Mouse (Mus musculus) liver, postnatal 0 days (tissue): ENCODE measurements around the gene Flna. TPM values are rescaled to one million over a fixed set of nuclear protein-coding genes. Genes with fewer than 3 reads are reported as not detected.
A peak's percentile ranks its signal among the peaks of the same experiment; 100 is the strongest.

ENCODE experiments used
- ATAC-seq: fragments of 200-750 bp; cut with Nextera tagmentation; 2 replicates; pipeline ENCODE4 v1.8.0; 2017; ENCODE audit warnings: mild to moderate bottlenecking, moderate library complexity
- DNase-seq: peaks from one replicate; pipeline ENCODE4 v3.0.0-alpha.2; 2016
- H3K27ac ChIP-seq: fragments of 300-500 bp; sonication (generic); 2 replicates; pipeline ENCODE4 v1.5.1; 2014; ENCODE audit warnings: antibody characterized with exemption, moderate library complexity, mild to moderate bottlenecking, low read depth
- H3K27me3 ChIP-seq: fragments of 300-500 bp; sonication (generic); 2 replicates; pipeline ENCODE4 v1.6.1; 2014; ENCODE audit warnings: low read length, control low read depth, mixed read lengths; ENCODE audit not compliant: insufficient read depth
- H3K36me3 ChIP-seq: fragments of 300-500 bp; sonication (generic); replicated peaks from 2 replicates; pipeline ENCODE4 v1.6.1; 2014; ENCODE audit warnings: mild to moderate bottlenecking, control low read depth, low read length, moderate library complexity, mixed read lengths; ENCODE audit not compliant: insufficient read depth
- H3K4me1 ChIP-seq: fragments of 300-500 bp; sonication (generic); 2 replicates; pipeline ENCODE4 v1.6.1; 2014; ENCODE audit warnings: antibody characterized with exemption, mild to moderate bottlenecking, control low read depth; ENCODE audit not compliant: insufficient read depth
- H3K4me2 ChIP-seq: fragments of 300-500 bp; sonication (generic); 2 replicates; pipeline ENCODE4 v1.6.1; 2014; ENCODE audit warnings: low read depth, mild to moderate bottlenecking, low read length, moderate library complexity, mixed read lengths
- H3K4me3 ChIP-seq: fragments of 300-500 bp; sonication (generic); 2 replicates; pipeline ENCODE4 v1.5.1; 2014; ENCODE audit warnings: low read depth, low read length
- H3K9ac ChIP-seq: fragments of 300-500 bp; sonication (generic); replicated peaks from 2 replicates; pipeline ENCODE4 v1.6.1; 2014; ENCODE audit warnings: mild to moderate bottlenecking, moderate library complexity
- H3K9me3 ChIP-seq: fragments of 300-500 bp; sonication (generic); 2 replicates; pipeline ENCODE4 v1.6.1; 2016; ENCODE audit warnings: mild to moderate bottlenecking, control low read depth, low read length, mixed read lengths
- CTCF ChIP-seq: sonication (generic); IDR thresholded peaks from 2 replicates; pipeline ENCODE4 v1.5.1; 2016; ENCODE audit warnings: antibody characterized with exemption, low read depth
- EP300 ChIP-seq: IDR thresholded peaks from 2 replicates; pipeline ENCODE4 v1.6.1; 2016; ENCODE audit warnings: antibody characterized with exemption, low read depth, mild to moderate bottlenecking
- WGBS: fragments of 180-500 bp; shearing (Covaris S2); extraction: QIAGEN DNeasy Blood & Tissue Kit; methylation state at CpG from one replicate; pipeline ENCODE4 v1.1.7; 2014; ENCODE audit not compliant: insufficient replicate concordance; 5-methylcytosine and 5-hydroxymethylcytosine counted together
- polyA plus RNA-seq: library from polyadenylated mRNA; unstranded; fragments of >200 nt; fragmentation: Nextera tagmentation; extraction: Ambion mirVana; gene quantifications from 2 replicates; pipeline ENCODE4 v1.2.1, GENCODE M21; 2015

Flna gene
- polyA plus RNA-seq, 1 experiment from 2014 or later: 34.1 TPM

DNA sequence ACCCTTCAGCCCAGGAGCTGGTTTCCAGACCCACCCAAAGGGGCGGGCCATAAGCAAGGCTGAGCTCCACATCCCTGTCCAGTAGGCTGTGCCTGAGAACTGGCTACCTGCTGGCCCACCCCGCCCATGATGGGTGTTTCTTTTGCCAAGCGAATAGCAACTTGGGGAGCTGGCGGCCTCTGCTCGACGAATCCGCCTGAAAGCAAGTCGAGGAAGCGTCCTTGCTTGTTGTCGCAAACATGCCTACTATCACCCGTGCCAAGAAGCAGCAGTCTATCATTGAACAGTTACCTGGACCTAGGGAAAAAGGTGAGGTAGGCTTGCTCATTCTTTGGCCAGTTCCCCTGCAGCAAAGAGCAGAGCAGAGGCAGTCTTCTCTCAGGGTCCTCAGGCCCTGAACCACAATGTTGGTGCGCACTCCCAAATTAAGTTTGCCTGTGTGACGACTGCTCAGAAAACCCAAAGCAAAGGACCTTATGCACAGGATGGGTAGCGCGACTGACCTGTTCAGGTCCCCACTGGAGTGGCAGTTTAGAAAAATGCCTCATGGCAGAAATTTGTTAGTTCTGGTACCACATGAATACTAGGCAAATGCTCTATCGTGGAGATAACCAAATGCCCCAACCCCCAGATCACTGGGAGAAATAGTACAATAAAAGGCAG lies 32.2 kb upstream of the Flna start, which contains the start of the genes Taz and Dnase1l1:
Gene Taz, plus strand, starts transcription at position 181 of the 663 bp plus-strand sequence.
Gene Dnase1l1, minus strand, starts transcription at position 606 of the 663 bp plus-strand sequence.
- TF ChIP-seq CTCF (0 out of 2 replicates have a peak, but pooled peaks have one; percentile 13), EP300 (no peak)
- H3K9ac ChIP-seq: peak within 1 kb of the TSS; percentile 66

DNA sequence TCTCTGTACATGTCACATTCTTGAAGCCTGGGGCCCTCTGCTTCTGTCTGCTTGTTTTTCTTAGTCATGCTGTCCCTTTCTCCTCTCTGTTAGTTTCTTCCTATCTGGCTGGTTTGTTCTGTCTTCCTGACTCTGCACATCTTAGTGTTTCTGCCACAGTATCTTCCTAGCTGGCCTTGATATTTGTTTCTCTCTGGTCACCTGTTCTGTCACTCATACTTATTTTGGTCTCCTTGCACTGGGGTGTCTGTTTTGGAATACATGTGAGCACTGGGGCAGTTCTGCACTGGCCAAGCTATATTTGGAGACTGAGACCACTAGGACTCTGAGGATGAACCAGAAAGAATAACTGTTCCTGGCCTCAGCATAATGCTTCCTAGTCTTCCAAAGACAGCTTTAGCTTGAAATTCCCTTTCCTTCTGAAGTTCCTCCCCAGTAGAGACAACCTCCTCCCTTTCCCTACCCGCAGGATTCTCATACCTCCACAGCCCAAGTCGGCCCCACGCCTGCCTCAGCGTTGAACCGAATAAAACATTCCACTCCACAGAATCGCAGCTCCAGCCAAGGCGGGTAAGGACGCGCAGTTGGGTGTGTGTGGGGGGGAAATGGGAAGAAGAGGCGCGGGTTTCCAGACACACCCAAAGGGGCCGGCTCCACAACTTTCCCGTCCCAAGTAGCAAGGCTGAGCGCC lies 31.6 kb upstream of the Flna start:
- WGBS: 7% methylated on average over 14 of the region's 14 CpGs
- peak overlapping the region; percentile 66 for H3K9ac ChIP-seq
- H3K4me3 ChIP-seq: peak overlapping the region; percentile 62
- peaks cover 8% of the 10 kb centered on the region; the same call in 1 of the 2 replicates for H3K4me1 ChIP-seq
- H3K27me3 ChIP-seq: no peaks in the 10 kb centered on the region
- no peaks in the 10 kb centered on the region for H3K36me3 ChIP-seq
- no peak for DNase-seq
- peak overlapping the region; percentile 91 for H3K27ac ChIP-seq
- no peak for TF ChIP-seq EP300
- TF ChIP-seq CTCF: no peak
- no peak for ATAC-seq
- H3K4me2 ChIP-seq: peak overlapping the region; percentile 76
- no peaks in the 10 kb centered on the region for H3K9me3 ChIP-seq

More for the DNA sequence above, 32.2 kb upstream of the Flna start, which contains the start of the genes Taz and Dnase1l1:
- Histone ChIP-seq H3K27me3 (no peaks in the 10 kb centered on the region), H3K4me3 (peak within 1 kb of the TSS; percentile 62), H3K4me1 (peaks cover 8% of the 10 kb centered on the region; the same call in 1 of the 2 replicates), H3K4me2 (peak within 1 kb of the TSS; percentile 76), H3K9me3 (no peaks in the 10 kb centered on the region), H3K36me3 (no peaks in the 10 kb centered on the region), H3K27ac (peak within 1 kb of the TSS; percentile 91)
- 16% methylated on average over 16 of the region's 16 CpGs for whole genome bisulfite sequencing
- DNase-seq (peak; percentile 84), ATAC-seq (peak; percentile 87)

DNA sequence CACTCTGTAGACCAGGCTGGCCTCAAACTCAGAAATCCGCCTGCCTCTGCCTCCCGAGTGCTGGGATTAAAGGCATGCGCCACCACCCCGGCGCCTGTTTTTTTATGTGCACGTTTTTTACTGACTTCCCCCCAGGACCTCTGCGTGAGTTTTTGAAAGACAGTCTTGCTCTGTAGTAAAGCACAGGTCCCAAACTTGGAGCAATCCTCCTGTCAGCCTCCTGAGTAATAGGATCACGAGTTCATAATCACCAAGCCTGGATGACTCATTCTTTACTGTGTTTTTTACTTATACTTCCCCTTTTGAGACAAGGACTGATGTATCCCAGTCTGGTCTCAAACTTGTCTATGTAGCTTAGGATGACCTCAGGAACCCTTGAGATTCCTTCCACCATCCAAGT lies 28.3 kb upstream of the Flna start:
- ATAC-seq (no peak), DNase-seq (no peak)
- H3K4me3 ChIP-seq: no peak overlapping the region
- H3K9ac ChIP-seq: no peak overlapping the region
- TF ChIP-seq EP300: no peak
- no peak for TF ChIP-seq CTCF
- no peaks in the 10 kb centered on the region for H3K36me3 ChIP-seq
- no peak overlapping the region for H3K4me2 ChIP-seq
- no peaks in the 10 kb centered on the region for H3K9me3 ChIP-seq
- no peak overlapping the region for H3K27ac ChIP-seq
- no peaks in the 10 kb centered on the region for H3K4me1 ChIP-seq
- 62% methylated on average over 8 of the region's 8 CpGs for WGBS
- no peaks in the 10 kb centered on the region for H3K27me3 ChIP-seq

DNA sequence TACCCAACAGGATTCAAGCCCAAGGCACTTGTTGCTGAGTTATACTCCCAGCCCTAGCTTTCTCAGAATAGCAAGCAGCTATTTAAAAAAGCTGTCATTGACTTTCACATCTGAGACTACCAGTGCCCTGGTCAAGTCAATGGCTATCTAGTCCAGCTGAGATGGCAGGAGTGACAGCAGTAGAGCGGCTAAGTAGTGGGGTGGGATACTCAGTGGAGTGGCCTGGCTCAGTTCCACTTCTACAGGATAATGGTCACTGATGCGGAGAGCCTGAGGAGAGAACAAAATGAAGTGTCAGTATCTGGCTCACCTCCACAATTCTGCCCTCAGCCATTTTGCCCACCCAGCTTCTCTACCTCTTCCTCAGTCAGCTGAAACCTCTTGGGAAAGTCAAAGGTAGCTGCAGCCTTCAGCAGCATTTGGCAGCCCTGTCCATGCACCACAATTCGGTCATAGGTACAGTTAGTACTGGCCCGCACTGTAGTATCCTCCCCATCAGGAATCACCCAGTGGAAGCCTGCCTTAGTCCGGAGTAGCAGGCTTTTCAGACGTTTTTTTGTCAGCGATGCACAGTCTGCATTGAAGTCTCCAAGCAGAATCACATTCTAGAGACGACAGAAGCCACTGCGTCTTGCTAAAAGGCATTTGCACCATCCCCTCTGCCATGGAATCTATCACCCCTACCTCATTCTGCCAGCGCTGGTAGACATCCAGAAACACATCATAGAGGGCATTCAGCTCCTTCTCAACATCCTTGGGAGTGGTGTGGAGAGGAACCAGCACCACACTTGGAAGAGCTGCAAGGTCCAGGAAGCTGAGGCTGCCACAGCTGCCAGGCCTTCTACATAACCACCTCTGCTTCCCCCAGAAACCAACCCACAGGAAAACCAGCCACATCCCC lies 24.1 kb upstream of the Flna start:
- ATAC-seq (no peak), DNase-seq (no peak)
- no peak overlapping the region for H3K9ac ChIP-seq
- no peak overlapping the region for H3K4me2 ChIP-seq
- peaks cover 5% of the 10 kb centered on the region; the same call in 1 of the 2 replicates for H3K4me1 ChIP-seq
- TF ChIP-seq CTCF: no peak
- no peak for TF ChIP-seq EP300
- 35% methylated on average over 10 of the region's 10 CpGs for WGBS
- H3K4me3 ChIP-seq: no peak overlapping the region
- H3K27ac ChIP-seq: no peak overlapping the region
- 0 out of 2 replicates have a peak, but pooled peaks cover 4% of the 10 kb centered on the region for H3K36me3 ChIP-seq
- H3K27me3 ChIP-seq: no peaks in the 10 kb centered on the region
- H3K9me3 ChIP-seq: no peaks in the 10 kb centered on the region

DNA sequence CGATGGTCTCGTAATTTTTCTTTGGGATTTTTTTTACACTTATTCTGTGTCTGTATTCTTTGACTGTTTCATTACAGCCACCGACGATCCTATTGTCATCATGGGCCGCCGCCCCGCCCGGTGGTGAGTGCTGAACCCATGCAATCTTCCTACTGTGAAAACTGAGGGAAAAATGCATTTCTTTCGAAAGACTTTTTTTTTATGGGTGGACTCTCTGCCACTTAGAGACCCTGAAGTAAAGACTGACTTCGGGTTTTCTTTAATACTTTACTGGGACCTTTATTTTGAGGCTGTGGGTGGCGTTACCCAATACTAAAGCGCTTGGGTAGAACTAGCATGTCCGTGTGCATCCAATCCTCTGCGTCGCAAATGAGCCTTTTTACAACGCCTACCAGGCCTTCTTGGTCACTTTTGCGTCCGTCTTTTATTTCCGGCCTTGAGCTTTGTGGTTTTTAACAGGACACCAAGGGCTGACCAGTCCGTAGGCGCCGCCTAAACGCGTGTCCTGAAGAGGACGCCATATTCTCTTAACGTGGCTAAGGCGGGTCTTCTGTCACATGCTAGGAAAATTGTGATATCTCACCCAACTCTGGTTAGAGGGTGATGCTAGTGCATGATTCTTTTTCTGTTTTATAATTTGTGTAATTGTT lies 21.4 kb upstream of the Flna start:
- Histone ChIP-seq H3K4me2 (peak overlapping the region; percentile 71), H3K27ac (peak overlapping the region; percentile 71), H3K9ac (peak overlapping the region; percentile 80), H3K36me3 (0 out of 2 replicates have a peak, but pooled peaks cover 4% of the 10 kb centered on the region), H3K27me3 (no peaks in the 10 kb centered on the region), H3K9me3 (no peaks in the 10 kb centered on the region), H3K4me3 (peak overlapping the region; percentile 68), H3K4me1 (peaks cover 5% of the 10 kb centered on the region; the same call in 1 of the 2 replicates)
- TF ChIP-seq EP300 (no peak), CTCF (0 out of 2 replicates have a peak, but pooled peaks have one; percentile 14)
- WGBS: 19% methylated on average over 27 of the region's 27 CpGs
- DNase-seq (peak; percentile 41), ATAC-seq (0 out of 2 replicates have a peak, but pooled peaks have one; percentile 3)
